Comparison of ENCODE assay signal across 8 mouse cellular contexts in the genomic region with DNA sequence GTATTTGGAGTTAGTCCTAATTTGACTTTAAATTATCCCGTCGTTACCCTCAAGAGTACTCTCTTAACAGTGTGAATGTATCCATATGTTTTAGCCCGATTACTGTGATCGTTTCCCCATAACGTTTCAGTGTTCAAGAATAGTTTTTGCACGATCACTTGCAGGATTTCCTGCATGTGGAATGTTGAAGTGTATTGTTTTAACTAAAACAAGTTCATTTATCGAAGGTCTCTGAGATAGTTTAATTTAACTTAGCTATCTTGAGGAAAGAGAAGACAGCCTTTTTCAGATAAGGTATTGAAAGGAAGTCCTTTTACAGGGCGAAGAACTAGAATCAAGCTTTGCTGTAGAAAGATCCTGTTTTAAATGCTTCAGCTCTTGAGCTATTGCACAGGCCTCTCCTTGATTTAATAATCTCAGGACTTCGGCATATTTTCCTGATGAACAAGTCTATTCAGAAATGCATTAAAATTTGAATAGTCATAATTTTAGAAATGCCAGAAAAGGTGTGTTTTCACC. TPM values are rescaled to one million over a fixed set of nuclear protein-coding genes. Genes with fewer than 3 reads are reported as not detected.
DNase-seq lines count a peak whose midpoint lies in the region; ATAC-seq and TF ChIP-seq lines count a peak whose summit lies in the region.

No protein-coding gene starts in this region.

- peaks cover 19% of the 10 kb centered on the region for H3K36me3 ChIP-seq in heart, embryonic 13.5 days
- H3K36me3 ChIP-seq in MEL (ENCODE audit: control insufficient read depth in 1 of 2, insufficient read depth in 2 of 2, low read length in 2 of 2), result peaks cover 21 to 23% of the 10 kb centered on the region in 2 experiments
- H3K36me3 ChIP-seq in hindbrain, embryonic 11.5 days (ENCODE audit: control insufficient read depth, insufficient read depth, low read length), result 0 out of 2 replicates have a peak, but pooled peaks cover 3% of the 10 kb centered on the region
- H3K36me3 ChIP-seq in midbrain, embryonic 11.5 days (ENCODE audit: control insufficient read depth, insufficient read depth, low read length), result peaks cover 5% of the 10 kb centered on the region; the same call in 1 of the 2 replicates

- H3K27me3 ChIP-seq in heart, embryonic 13.5 days (replicated peaks), result no peaks in the 10 kb centered on the region
- H3K27me3 ChIP-seq in MEL (ENCODE audit: control insufficient read depth in 1 of 2, insufficient read depth in 2 of 2, low read length in 2 of 2), result no peaks in the 10 kb centered on the region
- H3K27me3 ChIP-seq in hindbrain, embryonic 11.5 days (ENCODE audit: control insufficient read depth, insufficient read depth, low read length), result no peaks in the 10 kb centered on the region
- H3K27me3 ChIP-seq in midbrain, embryonic 11.5 days (ENCODE audit: control insufficient read depth, insufficient read depth, low read length), result no peaks in the 10 kb centered on the region

- H3K4me3 ChIP-seq in heart, embryonic 13.5 days, result peak overlapping the region; percentile 88
- H3K4me3 ChIP-seq in MEL (ENCODE audit: control insufficient read depth in 1 of 2, insufficient read depth in 1 of 2, low read depth in 2 of 2, low read length in 2 of 2), result peak overlapping the region; percentile 70 to 90
- peak overlapping the region; percentile 98 for H3K4me3 ChIP-seq in hindbrain, embryonic 11.5 days (ENCODE audit: low read depth, low read length)
- H3K4me3 ChIP-seq in midbrain, embryonic 11.5 days (ENCODE audit: low read depth, low read length), result peak overlapping the region; percentile 94

- no peak for ATAC-seq in heart, embryonic 13.5 days (ENCODE audit: extremely low read depth, insufficient number of reproducible peaks, low FRiP score, low TSS enrichment)
- ATAC-seq in hindbrain, embryonic 11.5 days (ENCODE audit: low FRiP score), result no peak
- no peak for ATAC-seq in midbrain, embryonic 11.5 days (ENCODE audit: low FRiP score)

- no peak for TF ChIP-seq RAD21 in MEL (IDR thresholded peaks at IDR 0.05; ENCODE audit: low read depth, low read length)

- WGBS in heart, embryonic 13.5 days, result 8% methylated on average over 9 of the region's 9 CpGs
- WGBS in hindbrain, embryonic 11.5 days, result 35% methylated on average over 9 of the region's 9 CpGs
- WGBS in midbrain, embryonic 11.5 days, result 36% methylated on average over 9 of the region's 9 CpGs

- peak overlapping the region; percentile 92 for H3K27ac ChIP-seq in heart, embryonic 13.5 days (replicated peaks)
- H3K27ac ChIP-seq in MEL (ENCODE audit: control insufficient read depth, low read depth, low read length), result peak overlapping the region; percentile 70
- no peak overlapping the region for H3K27ac ChIP-seq in hindbrain, embryonic 11.5 days (ENCODE audit: low read depth, low read length)
- H3K27ac ChIP-seq in midbrain, embryonic 11.5 days (ENCODE audit: low read depth, low read length), result no peak overlapping the region

- intact Hi-C loops in left cerebral cortex, postnatal 36 days (cut with DNase I), result loop anchor here (5.0 kb wide), 2 partner anchors 43 to 52 kb away; no protein-coding TSS in a partner anchor

- peak overlapping the region; percentile 94 for H3K9ac ChIP-seq in heart, embryonic 13.5 days
- peak overlapping the region; percentile 86 for H3K9ac ChIP-seq in MEL (ENCODE audit: control insufficient read depth, low read depth, low read length, poor library complexity, severe bottlenecking)
- H3K9ac ChIP-seq in hindbrain, embryonic 11.5 days (ENCODE audit: low read depth, low read length), result peak overlapping the region; percentile 93; the same call in 1 of the 2 replicates
- H3K9ac ChIP-seq in midbrain, embryonic 11.5 days (ENCODE audit: low read length), result peak overlapping the region; percentile 92

- no peak for TF ChIP-seq POLR2A in MEL (IDR thresholded peaks at IDR 0.05; ENCODE audit: control insufficient read depth in 1 of 2, insufficient read depth in 1 of 2, low read depth in 1 of 2, low read length in 2 of 2, poor library complexity in 1 of 2)

- peaks cover 55% of the 10 kb centered on the region for H3K79me2 ChIP-seq in MEL (ENCODE audit: control insufficient read depth, insufficient read depth, low read length, poor library complexity)

- no peaks in the 10 kb centered on the region for H3K9me3 ChIP-seq in heart, embryonic 13.5 days
- no peaks in the 10 kb centered on the region for H3K9me3 ChIP-seq in MEL (replicated peaks; ENCODE audit: insufficient read depth, low read length)
- no peaks in the 10 kb centered on the region for H3K9me3 ChIP-seq in hindbrain, embryonic 11.5 days (ENCODE audit: control insufficient read depth, low read length)
- H3K9me3 ChIP-seq in midbrain, embryonic 11.5 days (ENCODE audit: control insufficient read depth, low read length), result no peaks in the 10 kb centered on the region

- peak overlapping the region; percentile 84 for H3K4me2 ChIP-seq in heart, embryonic 13.5 days
- peak overlapping the region; percentile 58 for H3K4me2 ChIP-seq in hindbrain, embryonic 11.5 days (replicated peaks; ENCODE audit: low read depth, low read length)
- peak overlapping the region; percentile 77 for H3K4me2 ChIP-seq in midbrain, embryonic 11.5 days

- peak; percentile 59 to 81; a peak in 3 of 4 replicates for TF ChIP-seq EP300 in MEL (IDR thresholded peaks at IDR 0.05; ENCODE audit: low read depth in 1 of 2, low read length in 2 of 2)

- DNase-seq in heart, postnatal 4 days, result no peak
- peak; percentile 67 for DNase-seq in MEL (ENCODE audit: low read depth, low spot score)
- DNase-seq in hindbrain, embryonic 11.5 days (ENCODE audit: low spot score), result no peak
- no peak for DNase-seq in midbrain, embryonic 11.5 days (ENCODE audit: low spot score, missing footprints)
- no peak for DNase-seq in left cerebral cortex, postnatal 36 days (ENCODE audit: low spot score in 2 of 2)
- no peak for DNase-seq in T-cell, adult 2 months (ENCODE audit: low spot score)
- no peak for DNase-seq in layer of hippocampus, postnatal 14 days (ENCODE audit: low spot score in 2 of 2)

- peaks cover 35% of the 10 kb centered on the region for H3K4me1 ChIP-seq in heart, embryonic 13.5 days
- H3K4me1 ChIP-seq in MEL (ENCODE audit: control insufficient read depth in 1 of 2, insufficient read depth in 2 of 2, low read length in 2 of 2), result peaks cover 11 to 16% of the 10 kb centered on the region in 2 experiments
- H3K4me1 ChIP-seq in hindbrain, embryonic 11.5 days (replicated peaks; ENCODE audit: control insufficient read depth, insufficient read depth, low read length), result no peaks in the 10 kb centered on the region
- H3K4me1 ChIP-seq in midbrain, embryonic 11.5 days (ENCODE audit: control insufficient read depth, insufficient read depth, low read length), result peaks cover 9% of the 10 kb centered on the region

- no peak for TF ChIP-seq CTCF in MEL (IDR thresholded peaks at IDR 0.05 in 2 of 3, conservative IDR thresholded peaks at IDR 0.05 in 1 of 3; ENCODE audit: control insufficient read depth in 1 of 3, insufficient read depth in 1 of 3, low read depth in 2 of 3, low read length in 3 of 3, poor library complexity in 1 of 3, severe bottlenecking in 1 of 3)

TF ChIP-seq in MEL, 35 proteins besides CTCF, POLR2A, EP300 and RAD21 (continues in another document):
- TF ChIP-seq TCF12 (IDR thresholded peaks at IDR 0.05; ENCODE audit: low read depth, low read length) (peak; percentile 45; the same call in 1 of the 2 replicates), ETS1 (IDR thresholded peaks at IDR 0.05; ENCODE audit: low read depth, low read length) (peak; percentile 32; the same call in 1 of the 2 replicates), JUND (IDR thresholded peaks at IDR 0.05; ENCODE audit: low read depth, low read length) (no peak), E2F4 (IDR thresholded peaks at IDR 0.05; ENCODE audit: borderline replicate concordance, low read depth, low read length) (no peak), MAX (IDR thresholded peaks at IDR 0.05; ENCODE audit: low read length) (peak; percentile 38; the same call in 1 of the 2 replicates), POLR2AphosphoS5 (IDR thresholded peaks at IDR 0.05; ENCODE audit: borderline replicate concordance, low read depth, low read length) (no peak), TBP (IDR thresholded peaks at IDR 0.05; ENCODE audit: low read depth, low read length) (peak; percentile 84), BHLHE40 (IDR thresholded peaks at IDR 0.05; ENCODE audit: borderline replicate concordance, low read depth, low read length) (no peak), GATA1 (IDR thresholded peaks at IDR 0.05; ENCODE audit: low read depth, low read length) (peak; percentile 82), TAL1 (IDR thresholded peaks at IDR 0.05; ENCODE audit: low read length) (no peak), MAZ (IDR thresholded peaks at IDR 0.05; ENCODE audit: low read depth, low read length) (no peak), KAT2A (conservative IDR thresholded peaks at IDR 0.05; ENCODE audit: low read depth, low read length) (no peak), MYC (IDR thresholded peaks at IDR 0.05; ENCODE audit: low read depth, low read length) (0 out of 2 replicates have a peak, but pooled peaks have one; percentile 27), CHD1 (IDR thresholded peaks at IDR 0.05; ENCODE audit: low read depth, low read length) (peak; percentile 31; the same call in 1 of the 2 replicates), ELF1 (IDR thresholded peaks at IDR 0.05; ENCODE audit: low read depth, low read length) (peak; percentile 48; the same call in 1 of the 2 replicates), USF1 (IDR thresholded peaks at IDR 0.05; ENCODE audit: low read depth, low read length) (no peak), RCOR1 (IDR thresholded peaks at IDR 0.05; ENCODE audit: low read depth, low read length) (peak; percentile 77), GABPA (IDR thresholded peaks at IDR 0.05; ENCODE audit: low read depth, low read length) (no peak), UBTF (IDR thresholded peaks at IDR 0.05; ENCODE audit: borderline replicate concordance, insufficient read depth, low read depth, low read length) (no peak), SIN3A (IDR thresholded peaks at IDR 0.05; ENCODE audit: low read length) (peak; percentile 53), MAFK (IDR thresholded peaks at IDR 0.05; ENCODE audit: borderline replicate concordance, low read depth, low read length) (no peak), USF2 (IDR thresholded peaks at IDR 0.05; ENCODE audit: borderline replicate concordance in 1 of 2, insufficient read depth in 1 of 2, low read depth in 1 of 2, low read length in 2 of 2) (no peak)

RNA-seq across cellular contexts. Expression of gene Mapk1, which starts 1.3 kb away (rescaled TPM):
- polyA plus RNA-seq in heart, embryonic 13.5 days (2015; fragmentation: Nextera tagmentation; extraction: Ambion mirVana), result 112 and 125 TPM in 2 replicates
- total RNA-seq in heart, postnatal 4 days (2021), result 100 to 1,000 TPM; 128 to 135 TPM
- 125 and 131 TPM in 2 replicates for total RNA-seq in MEL (2012; rRNA removed)
- polyA plus RNA-seq in MEL (2012; ENCODE audit: insufficient read depth in 1 of 2, insufficient read length in 2 of 2, low read depth in 1 of 2, low replicate concordance in 2 of 2, missing spikeins in 1 of 2), result 100 to 1,000 TPM; 144 to 225 TPM
- 199 and 208 TPM in 2 replicates for polyA plus RNA-seq in hindbrain, embryonic 11.5 days (2014; fragmentation: Nextera tagmentation; extraction: Ambion mirVana)
- 198 and 214 TPM in 2 replicates for polyA plus RNA-seq in midbrain, embryonic 11.5 days (2014; fragmentation: Nextera tagmentation; extraction: Ambion mirVana)
- 100 to 1,000 TPM; 478 to 491 TPM for total RNA-seq in left cerebral cortex, postnatal 36 days (2021)
- 100 to 1,000 TPM; 453 to 458 TPM for total RNA-seq in layer of hippocampus, postnatal 14 days (2021)

Comparison
In these comparisons a context has a peak if more than half of its experiments do, and no peak if none do; other contexts are left out.
1. H3K27ac ChIP-seq: peak in heart, embryonic 13.5 days (single experiment) and MEL (single experiment); none in hindbrain, embryonic 11.5 days (single experiment) and midbrain, embryonic 11.5 days (single experiment).
2. Peak in every context shown above with its lines, with median percentiles within 50 percentile points of each other: H3K4me2 ChIP-seq, H3K4me3 ChIP-seq and H3K9ac ChIP-seq.